Mouse (Mus musculus) Muller cell, postnatal 12 days (primary cell): Measurements from ENCODE around the gene Mybbp1a.
A peak's percentile ranks its signal among the peaks of the same experiment; 100 is the strongest.

Experiments
- DNase-seq: peaks from one replicate; pipeline ENCODE4 v3.0.0-alpha.2; 2015; ENCODE audit errors: inconsistent ontology term

The Mybbp1a gene

GRCm38 (mm10) chr11:72440965-72441664 lies at the start of gene Mybbp1a:
Gene Mybbp1a (plus strand): TSS chr11:72441355.
- DNase-seq, result peak; percentile 98

- DNase-seq, result no peak
Measured at GRCm38 (mm10) chr11:72393243-72393642, 47.9 kb upstream of the Mybbp1a start.

GRCm38 (mm10) chr11:72393669-72394068 lies 47.5 kb upstream of the Mybbp1a start:
- no peak for DNase-seq

GRCm38 (mm10) chr11:72394694-72395093 lies 46.5 kb upstream of the Mybbp1a start:
- DNase-seq, result no peak

GRCm38 (mm10) chr11:72395652-72396051 lies 45.5 kb upstream of the Mybbp1a start:
- DNase-seq, result no peak

- DNase-seq, result no peak
Measured at GRCm38 (mm10) chr11:72396621-72397020, 44.5 kb upstream of the Mybbp1a start.

GRCm38 (mm10) chr11:72397072-72397471 lies 44.1 kb upstream of the Mybbp1a start:
- peak; percentile 61 for DNase-seq

- no peak for DNase-seq
Measured at GRCm38 (mm10) chr11:72397811-72398525, 43.2 kb upstream of the Mybbp1a start.

GRCm38 (mm10) chr11:72401068-72401467 lies 40.1 kb upstream of the Mybbp1a start:
- DNase-seq, result no peak

GRCm38 (mm10) chr11:72402017-72402416 lies 39.1 kb upstream of the Mybbp1a start:
- DNase-seq, result no peak

- DNase-seq, result no peak
Measured at GRCm38 (mm10) chr11:72402969-72403368, 38.2 kb upstream of the Mybbp1a start.

GRCm38 (mm10) chr11:72405532-72405931 lies 35.6 kb upstream of the Mybbp1a start:
- no peak for DNase-seq

- DNase-seq, result no peak
Measured at GRCm38 (mm10) chr11:72406079-72406675, 35.0 kb upstream of the Mybbp1a start.

- DNase-seq, result no peak
Measured at GRCm38 (mm10) chr11:72407081-72407480, 34.1 kb upstream of the Mybbp1a start.

- DNase-seq, result no peak
Measured at GRCm38 (mm10) chr11:72407574-72407973, 33.6 kb upstream of the Mybbp1a start.

GRCm38 (mm10) chr11:72408451-72409170 lies 32.5 kb upstream of the Mybbp1a start:
- no peak for DNase-seq

GRCm38 (mm10) chr11:72409649-72410385 lies 31.3 kb upstream of the Mybbp1a start:
- DNase-seq, result no peak

GRCm38 (mm10) chr11:72410521-72411092 lies 30.5 kb upstream of the Mybbp1a start:
- DNase-seq, result no peak

- peak; percentile 93 for DNase-seq
Measured at GRCm38 (mm10) chr11:72411093-72411921, 29.8 kb upstream of the Mybbp1a start, which contains the start of gene Smtnl2. Gene Smtnl2 (minus strand): TSS chr11:72411713.

GRCm38 (mm10) chr11:72411945-72412344 lies 29.2 kb upstream of the Mybbp1a start:
- DNase-seq, result no peak
